Mouse (Mus musculus): ENCODE results near the gene Col1a1.

DNA sequence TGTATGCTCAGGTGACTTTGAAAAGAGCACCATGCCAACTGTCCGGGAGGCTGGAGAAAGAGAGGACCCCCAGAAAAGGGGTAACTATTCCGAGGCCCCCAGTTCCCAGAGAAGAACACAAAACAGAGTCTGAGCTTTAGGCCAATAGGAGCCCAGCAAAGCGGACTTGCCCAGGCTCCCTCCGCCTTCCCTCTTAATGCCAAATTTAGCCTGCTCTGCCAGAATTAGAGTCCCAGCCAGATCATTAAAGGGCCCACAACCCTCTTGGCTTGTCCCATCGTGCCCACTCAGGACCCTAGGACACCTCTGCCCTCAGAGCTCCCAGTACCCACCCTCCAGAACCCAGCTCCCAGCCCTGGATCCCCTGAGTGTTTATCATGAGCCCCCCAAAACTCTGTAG is 36.9 kb downstream of the Col1a1 start:
- no peak for TF ChIP-seq CTCF (IDR thresholded peaks at IDR 0.05; ENCODE audit: insufficient read depth, low read length)
- no peak for TF ChIP-seq POLR2A (IDR thresholded peaks at IDR 0.05; ENCODE audit: borderline replicate concordance, extremely low read depth, low read depth, low read length)
